Mouse (Mus musculus) frontal cortex, adult (tissue): Measurements from ENCODE around the gene Zfp398.
"Not testable (repeated sequence)": the region's sequence is repeated elsewhere in the genome, so short reads cannot be mapped to it uniquely, and the experiment has no call there.

ENCODE experiments used
- ATAC-seq: cut with Nextera tagmentation; 2 replicates; pipeline ENCODE4 v1.9.2; 2017; ENCODE audit warnings: mild to moderate bottlenecking, moderate library complexity, mixed read lengths; ENCODE audit not compliant: low TSS enrichment

The Zfp398 gene

DNA sequence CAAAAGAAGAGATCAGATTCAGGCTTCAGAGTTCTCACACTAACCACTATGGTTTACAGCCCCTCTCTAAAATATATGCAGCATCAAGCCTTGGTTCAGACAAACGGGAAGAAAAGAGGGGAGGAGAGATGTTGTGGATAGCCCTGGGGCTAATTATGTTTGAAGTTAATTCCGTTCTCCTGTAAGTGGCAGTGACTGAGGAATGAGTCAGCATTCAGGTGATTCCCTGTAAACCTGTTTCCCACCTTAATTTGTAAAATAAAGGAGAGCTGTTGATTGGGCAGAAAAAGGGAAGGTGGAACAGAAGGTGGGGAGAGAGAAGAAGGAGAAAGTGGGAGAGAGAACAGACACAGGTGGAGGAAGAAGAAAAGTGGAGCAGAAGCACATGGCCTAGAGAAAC is 11.2 kb upstream of the Zfp398 start:
- no peak for ATAC-seq

DNA sequence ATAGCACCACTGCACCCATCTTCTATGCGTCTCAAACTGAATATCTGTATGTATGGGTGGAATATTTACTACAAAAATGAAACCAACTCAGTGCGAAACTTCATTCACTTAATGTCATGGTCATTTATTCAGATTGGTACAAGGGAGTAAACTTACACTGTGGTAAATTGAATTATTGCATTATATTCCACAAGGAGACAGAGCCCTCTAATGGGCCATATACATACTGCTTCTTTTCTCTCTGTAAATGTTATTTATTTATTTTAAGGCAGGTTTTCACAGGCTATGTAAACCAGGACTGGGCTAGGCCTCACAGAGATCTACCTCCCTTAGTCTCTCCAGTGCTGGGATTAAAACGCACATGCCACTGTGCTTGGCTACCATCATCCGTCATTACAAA is 8.0 kb upstream of the Zfp398 start:
- no peak for ATAC-seq

DNA sequence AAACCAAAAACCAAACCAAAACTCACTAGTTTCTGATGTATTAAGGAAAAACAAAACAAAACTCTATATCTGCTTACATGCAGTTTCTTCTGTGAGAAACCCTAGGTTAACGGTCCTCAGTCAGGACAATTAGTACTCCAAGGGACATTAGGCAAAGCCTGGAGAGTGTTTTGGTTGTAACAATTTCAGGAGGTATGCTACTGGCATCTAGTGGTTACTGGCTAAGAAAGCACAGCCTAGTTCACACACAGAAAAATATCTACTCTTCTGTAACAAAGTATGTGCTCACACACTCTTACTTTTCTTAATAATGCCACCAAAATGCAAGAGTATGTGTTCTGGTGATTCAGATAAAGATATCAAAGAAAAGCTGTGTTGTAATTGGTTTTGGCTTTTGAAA is 6.5 kb upstream of the Zfp398 start:
- peak; percentile 60; the same call in 1 of the 2 replicates for ATAC-seq

DNA sequence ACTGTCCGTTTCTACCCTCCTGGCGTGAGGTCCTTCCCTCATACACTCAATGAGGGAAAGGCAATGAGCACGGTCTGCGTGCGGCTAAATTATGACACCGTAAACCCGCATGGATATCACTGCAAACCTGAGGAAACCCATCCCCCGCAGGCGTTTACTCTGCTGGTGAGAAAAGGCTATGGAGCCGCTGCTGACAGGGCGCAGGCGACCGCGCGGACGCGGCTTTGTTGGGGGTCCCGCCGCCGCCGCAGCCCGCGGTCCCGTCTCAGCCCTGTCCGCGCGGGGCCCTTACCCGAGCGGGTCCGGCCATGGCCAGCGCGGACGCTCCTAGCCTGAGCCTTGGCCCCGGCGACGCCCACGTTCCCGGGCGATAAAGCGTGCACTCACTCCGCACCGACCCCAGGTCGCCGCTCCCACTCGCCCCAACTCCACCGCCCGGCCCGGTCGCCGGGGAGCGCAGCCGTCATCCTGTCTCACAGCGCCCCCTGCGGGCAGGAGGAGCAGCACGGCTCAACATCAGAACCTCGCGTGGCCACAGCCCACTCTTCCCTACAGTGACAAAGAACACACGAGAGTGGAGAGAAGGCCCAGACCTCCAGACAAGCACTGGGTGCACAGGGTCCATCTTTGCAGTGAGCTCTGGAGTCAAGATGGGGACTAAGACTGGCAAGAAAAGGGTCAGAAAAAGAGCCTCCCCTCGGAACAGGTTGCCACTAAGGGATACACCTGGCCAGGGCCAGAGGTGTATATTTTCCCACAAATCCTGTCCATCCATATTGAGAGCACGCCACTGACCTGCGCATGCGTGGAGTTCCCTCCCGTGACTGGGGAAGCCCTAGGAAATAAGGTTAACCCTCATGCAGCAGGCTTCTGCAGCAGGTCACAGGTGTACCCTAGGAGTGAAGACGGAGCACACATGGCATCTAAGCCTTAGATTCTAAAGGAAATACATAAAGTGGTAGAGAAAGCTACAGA is 5.1 kb upstream of the Zfp398 start, which contains the start of gene Zfp786:
Gene Zfp786 (minus strand): TSS at position 764 of the 975 bp plus-strand sequence.
- ATAC-seq: peak; percentile 93

DNA sequence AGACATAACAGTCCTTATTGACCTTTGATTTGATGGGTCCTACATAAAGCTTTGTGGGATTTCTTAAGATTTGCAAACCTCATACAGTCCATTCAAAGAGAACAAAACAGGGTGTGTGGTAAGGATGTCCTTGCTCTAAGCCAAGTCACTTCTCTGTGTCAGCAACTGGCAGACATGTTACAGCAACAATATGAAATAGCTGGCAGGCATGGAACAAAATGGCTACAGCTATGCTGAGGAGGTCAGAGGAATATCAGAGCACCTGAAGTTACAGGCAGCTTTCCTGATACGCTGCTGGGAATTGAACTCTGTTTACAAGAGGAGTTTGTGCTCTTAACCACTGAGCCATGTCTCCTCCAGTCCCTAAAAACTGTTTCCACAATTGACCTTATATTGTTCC is 3.2 kb upstream of the Zfp398 start:
- no peak for ATAC-seq

DNA sequence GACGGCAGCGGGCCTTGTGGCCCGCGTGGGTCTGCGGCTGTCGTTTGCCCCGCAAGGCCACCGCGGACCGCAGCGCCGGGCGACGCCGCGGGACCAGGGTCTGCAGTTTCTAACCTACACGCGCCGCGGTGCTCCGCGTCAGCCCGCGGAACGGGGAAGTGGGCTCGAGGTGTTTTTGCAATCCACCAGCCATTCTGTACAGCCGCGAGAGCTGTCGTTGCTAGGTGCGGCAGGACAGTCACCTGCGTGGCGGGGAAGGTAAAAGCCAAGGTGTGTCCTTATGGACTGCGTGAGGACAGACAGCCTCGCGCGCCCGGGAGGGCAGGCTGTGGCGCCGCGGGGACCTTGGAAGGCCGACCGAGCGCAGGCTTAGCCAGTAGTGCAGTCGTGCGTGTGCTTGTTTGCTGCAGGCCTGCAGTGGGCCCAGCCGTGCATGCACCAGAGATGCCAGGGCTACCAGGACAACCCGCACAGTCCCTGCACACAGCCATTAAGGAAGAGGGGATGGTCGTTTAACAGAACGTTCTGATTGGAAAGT is 592 bp downstream of the Zfp398 start:
- peak; percentile 68 for ATAC-seq

DNA sequence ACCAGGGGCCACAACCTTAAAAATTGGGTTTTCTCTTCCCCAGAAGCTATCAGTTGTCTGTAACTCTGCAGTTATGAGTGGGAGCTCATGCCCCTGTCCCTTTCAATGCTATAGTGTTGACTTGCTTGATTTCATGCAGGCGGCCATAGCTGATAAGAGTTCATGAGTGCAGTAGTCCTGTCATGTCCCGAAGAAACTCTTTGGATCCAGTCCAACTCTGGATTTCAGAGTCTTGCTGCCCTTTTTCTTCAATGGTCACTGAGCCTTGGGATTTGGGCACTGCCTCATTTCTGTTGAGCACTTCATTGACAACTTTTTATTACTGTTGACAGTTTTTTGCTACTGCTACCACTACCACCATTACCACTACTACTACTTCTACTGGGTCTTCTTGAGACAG is 2.2 kb downstream of the Zfp398 start:
- no peak for ATAC-seq

DNA sequence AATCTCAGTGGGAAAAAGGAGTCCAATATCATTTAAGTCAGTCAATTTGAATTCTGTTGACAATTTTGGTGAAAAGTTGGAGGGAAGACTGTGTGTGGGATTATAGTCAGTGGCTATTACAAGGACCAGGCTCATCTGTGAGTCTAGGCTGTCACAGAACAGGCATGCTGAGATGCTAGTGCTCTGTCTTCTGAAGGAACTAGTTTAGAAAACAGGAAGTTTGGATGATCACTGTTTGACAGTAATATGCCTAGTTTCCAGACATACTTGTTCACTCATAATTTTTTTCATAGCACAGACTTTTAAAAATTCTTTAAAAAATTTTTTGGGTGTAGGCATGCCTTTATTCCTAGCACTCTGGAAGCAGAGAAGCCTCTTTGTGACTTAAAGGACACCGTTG is 5.6 kb downstream of the Zfp398 start:
- no peak for ATAC-seq

DNA sequence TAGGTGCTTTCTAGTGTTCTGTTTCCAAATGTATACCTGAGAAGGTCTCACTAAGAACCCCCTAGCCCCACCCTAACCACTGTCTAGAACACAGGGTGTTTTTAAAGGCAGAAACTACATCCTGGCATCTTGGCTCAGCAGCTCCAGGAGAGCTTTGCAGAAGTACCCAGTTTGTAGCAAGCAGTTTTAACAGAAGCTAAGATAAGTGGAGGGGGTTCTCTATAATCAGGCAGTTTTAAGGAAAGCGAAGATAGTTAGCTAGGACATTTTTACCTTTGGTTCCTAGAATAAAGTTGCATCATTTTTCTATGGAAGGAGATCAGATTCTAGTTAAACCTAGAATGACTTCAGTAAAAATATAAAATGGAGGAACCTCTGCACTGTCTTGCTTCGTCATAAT is 6.4 kb downstream of the Zfp398 start:
- ATAC-seq: no peak

DNA sequence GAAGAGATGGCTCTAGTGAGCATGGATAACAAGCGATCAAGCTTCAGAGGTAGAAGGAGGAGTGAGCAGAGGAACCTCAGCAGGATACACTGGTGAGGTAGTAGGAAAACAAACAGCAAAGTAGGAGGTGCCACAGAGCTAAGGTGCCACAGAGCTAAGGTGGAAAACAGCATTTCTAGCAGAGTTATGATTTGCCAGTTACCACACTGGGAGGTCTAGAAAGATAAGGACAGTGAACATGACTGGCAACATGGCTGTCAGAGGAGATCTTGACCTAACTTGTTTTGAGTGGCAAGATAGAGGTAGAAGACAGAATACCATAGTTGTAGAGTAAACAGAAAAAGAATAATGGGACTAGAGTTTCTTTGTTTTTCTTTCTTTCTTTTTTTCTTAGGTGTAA is 6.9 kb downstream of the Zfp398 start:
- ATAC-seq: no peak

DNA sequence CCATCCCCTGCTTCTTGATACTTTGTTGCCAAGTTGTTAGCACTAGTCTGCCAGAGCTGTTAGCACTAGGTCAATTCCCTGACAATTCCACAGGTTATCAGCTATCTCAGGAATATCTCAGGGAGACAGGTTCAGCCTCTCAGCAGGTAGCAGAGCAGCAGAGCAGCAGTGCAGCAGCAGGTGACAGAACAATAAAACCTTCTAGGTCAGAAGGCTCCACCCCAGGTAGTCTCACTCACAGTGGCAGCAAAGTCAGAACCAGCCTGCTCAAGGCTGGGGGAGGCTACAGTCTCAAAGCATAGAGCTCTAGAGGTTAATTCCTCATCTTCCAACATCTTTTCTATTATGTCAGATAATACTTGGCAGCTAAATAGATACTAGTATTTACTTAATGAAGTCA is 10.3 kb downstream of the Zfp398 start:
- ATAC-seq: no peak

DNA sequence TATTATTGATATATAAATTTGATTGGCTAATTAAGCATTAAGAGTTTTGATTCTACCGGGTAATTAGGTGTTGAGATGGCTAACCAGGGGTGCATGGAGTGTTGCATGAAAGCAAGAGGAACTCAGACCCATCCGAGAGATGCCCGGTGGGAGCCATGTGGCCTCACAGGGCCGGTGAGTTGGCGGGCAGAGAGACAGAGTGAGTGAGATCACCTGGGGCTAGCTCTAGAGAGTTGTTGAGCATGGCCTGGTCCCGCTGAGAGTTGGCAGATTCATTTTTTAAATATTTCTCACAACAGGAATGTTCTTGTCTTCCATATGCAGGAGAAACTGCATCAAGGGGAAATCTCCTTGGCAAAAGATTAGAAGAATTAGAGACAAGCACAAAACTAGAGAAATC is 21.8 kb downstream of the Zfp398 start:
- no peak for ATAC-seq

DNA sequence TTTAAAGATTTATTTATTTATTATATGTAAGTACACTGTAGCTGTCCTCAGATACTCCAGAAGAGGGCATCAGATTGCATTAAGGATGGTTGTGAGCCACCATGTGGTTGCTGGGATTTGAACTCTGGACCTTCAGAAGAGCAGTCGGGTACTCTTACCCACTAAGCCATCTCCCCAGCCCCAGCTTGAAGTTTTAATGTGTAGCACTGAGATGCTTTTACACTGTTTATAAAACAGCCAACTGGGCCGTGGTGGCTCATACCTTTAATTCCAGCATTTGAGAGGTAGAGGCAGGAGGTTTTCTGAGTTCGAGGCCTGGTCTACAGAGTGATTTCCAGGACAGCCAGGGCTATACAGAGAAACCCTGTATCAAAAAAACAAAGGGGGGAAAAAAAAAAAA is 22.3 kb downstream of the Zfp398 start:
- not testable (repeated sequence) for ATAC-seq

DNA sequence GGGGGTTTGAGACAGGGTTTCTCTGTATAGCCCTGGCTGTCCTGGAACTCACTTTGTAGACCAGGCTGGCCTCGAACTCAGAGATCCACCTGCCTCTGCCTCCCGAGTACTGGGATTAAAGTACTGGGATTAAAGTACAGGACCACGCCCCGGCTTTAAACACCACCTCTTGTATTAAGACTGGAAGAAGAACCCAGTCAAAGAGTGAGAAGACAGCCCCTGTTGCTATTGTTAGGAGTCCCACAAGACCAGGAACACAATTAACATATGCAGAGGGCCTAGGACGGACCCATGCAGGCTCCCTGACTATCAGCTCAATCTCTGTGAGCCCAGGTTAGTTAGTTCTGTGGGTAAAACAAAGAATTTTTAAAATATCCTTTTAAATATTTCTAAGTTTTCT is 36.8 kb downstream of the Zfp398 start:
- ATAC-seq: no peak

DNA sequence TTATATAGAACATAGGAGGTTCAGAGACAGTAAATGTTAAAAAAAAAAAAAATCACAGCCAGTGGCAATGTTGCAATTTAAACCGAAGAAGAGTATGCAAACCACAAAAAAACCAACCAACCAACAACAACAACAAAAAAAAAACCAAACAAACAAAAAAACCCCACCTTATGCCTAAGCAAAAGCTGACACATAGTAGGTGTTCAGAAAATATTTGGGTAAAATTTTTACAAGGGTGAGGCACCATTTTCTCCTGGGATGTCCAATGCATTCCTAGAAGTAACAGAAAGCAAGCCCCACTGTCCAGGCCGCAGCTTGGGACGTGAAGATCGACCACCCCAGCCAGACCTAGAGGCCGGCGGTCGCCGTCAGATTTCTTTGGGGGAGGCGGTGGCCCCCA is 41.6 kb downstream of the Zfp398 start, which contains the start of gene Zfp282:
Gene Zfp282 (plus strand): TSS at position 147 of the 400 bp plus-strand sequence.
- ATAC-seq: no peak

DNA sequence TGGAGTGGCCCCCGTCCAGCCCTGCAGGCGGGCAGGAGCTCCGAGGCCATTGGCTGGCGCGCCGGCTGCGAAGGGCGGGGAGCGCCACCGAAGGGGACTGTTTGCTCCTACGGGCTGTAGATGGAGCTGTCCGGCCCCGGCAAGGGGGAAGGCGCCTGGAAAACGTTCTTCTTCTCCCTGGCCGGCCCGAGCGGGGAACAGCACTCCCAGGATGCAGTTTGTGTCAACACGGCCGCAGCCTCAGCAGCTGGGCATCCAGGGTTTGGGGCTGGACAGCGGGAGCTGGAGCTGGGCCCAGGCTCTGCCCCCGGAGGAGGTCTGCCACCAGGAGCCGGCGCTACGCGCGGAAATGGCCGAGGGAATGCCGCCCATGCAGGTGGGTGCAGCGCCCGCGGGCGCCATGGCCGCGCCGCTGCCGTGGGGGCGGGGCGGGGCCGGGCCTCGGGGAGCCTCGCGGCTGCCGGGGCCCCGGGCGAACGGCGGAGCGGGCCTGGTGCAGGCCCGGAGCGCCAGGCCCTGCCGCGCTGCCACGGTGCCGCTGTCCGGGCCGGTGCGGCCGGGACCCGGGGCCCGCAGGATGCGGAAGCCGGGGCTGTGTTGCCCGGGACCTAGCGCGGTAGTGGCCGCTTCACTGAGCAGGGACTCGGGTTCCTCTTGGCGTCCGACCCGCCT is 42.1 kb downstream of the Zfp398 start:
- ATAC-seq: peak; percentile 96

DNA sequence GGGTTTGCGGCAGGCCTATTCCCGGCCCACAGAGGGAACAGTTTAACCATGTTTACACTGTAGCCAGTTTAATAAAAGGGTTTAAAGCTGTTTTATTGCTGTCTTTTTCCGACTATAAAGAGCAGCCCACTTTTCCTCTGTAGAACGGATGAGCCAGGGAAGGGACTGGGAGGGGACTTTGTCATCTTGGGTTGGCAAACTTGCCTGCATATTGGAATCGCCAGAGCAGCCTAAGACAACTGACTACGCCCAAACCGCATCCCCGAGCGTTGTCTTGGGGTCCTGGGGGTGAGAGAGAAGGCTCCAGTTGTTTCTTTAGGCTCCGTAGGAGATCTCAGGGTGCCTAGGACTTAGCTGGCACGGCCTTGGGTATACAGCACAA is 42.7 kb downstream of the Zfp398 start:
- peak; percentile 17 for ATAC-seq

DNA sequence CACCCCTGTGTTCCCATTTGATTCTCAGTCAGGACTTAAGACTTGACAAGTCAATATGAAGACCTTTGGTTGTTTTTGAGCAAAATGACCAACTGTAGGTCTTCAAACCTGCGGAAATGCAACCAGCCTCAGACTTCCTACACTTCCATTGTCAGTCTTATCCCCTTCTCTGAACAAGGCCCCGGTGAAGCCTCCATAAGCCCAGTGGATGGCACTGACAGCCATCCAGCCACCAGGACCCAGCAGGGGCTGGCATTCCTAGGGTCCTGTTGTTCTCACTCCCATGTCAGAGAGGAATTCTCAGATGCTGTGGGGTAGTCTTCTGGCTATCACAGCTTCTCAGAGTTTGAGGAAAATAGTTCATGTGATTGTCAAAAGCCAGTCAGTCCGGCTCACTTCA is 43.1 kb downstream of the Zfp398 start:
- ATAC-seq: no peak

DNA sequence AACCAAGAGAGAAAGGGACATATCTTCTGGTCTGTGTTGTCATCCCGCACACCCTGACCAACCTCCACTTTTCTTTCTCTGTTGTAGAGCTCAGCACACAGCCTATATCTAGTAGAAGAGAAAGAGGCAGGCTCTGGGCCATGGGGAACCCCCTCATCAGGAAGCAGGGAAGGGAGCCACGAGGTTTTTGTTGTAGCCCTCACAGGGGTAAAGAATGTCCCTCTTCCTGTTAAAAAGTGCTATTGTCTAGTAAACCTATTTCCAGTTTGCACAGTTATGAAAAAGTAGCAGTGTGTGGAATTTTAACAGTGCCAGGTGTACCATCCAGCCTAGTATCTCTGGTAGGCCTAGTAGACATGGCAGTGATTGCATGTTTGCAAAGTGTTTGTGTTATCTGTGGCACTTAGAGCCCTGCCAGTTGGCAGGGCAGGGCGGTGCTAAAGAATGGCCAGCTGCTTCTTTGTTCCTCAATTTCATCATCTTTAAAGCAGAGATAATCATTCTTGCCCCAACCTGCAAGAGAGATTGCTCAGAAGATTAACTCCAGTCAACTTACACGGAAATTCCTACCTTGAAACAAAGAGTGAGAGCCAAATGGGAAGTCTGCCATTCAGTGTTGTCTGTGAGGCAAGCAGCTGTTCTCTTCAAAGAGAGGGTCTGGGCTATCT is 43.7 kb downstream of the Zfp398 start:
- ATAC-seq: no peak

DNA sequence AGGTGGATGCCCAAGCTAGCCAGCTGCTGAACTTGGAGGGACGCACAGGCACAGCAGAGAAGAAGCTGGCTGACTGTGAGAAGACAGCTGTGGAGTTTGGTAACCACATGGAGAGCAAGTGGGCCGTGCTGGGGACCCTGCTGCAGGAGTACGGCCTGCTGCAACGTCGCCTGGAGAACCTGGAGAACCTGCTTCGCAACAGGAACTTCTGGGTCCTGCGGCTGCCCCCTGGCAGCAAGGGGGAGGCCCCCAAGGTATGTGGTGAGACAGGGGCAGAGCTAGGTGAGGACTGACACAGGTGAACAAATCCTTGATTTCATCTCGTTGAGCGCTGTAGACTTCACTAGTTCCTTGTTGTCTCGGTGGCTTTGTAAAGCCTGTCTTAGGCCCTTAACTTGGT is 44.7 kb downstream of the Zfp398 start:
- no peak for ATAC-seq

DNA sequence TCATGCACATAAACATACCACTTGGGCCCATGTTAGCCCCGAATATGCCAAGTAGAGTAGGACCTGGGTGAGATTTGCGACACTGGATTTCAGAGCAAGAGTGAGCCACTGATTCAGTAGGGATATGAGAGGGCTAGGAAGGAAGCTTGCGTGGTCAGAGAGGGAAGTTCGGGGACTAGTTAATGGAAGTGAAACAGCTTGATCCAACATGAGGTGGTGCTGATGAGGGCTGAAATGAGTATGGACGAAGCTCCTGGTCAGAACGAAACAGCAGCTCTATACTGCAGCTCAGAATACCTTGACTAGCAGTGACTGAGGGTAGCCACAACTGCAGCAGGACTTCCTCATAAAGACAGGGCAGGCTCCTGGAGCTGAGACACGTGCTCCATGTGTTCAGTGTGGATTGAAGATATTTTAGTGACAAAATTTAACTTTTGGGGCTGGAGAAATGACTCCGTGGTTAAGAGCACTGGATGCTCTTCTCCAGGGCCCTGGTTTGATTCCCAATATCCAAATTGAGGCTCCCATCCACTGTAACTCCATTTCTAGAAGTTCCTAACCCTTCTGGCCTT is 53.4 kb downstream of the Zfp398 start:
- ATAC-seq: no peak

DNA sequence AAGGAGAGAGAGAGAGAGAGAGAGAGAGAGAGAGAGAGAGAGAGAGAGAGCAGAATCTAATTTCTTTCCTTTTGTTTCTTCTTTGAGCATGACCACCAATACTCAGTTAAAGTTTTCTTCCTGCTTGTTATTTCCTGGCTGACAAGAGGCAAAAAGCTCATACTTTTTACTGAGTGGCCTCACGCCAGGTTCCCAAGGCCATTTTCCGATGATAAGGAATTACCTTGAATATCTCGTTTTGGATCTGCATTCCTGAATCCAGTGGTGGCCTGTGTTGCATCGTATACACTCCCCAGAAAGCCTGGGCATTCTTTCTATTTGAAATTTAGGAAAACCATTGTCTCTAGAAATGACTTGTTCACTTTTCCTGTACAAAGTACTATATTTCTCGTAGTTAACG is 64.0 kb downstream of the Zfp398 start:
- no peak for ATAC-seq
